Mouse (Mus musculus): Measurements from ENCODE around the gene Zfp867. TPM values are rescaled to one million over a fixed set of nuclear protein-coding genes. Genes with fewer than 3 reads are reported as not detected.

Gene Zfp867
- polyA plus RNA-seq, 1 experiment from 2014 or later: 11.0 TPM

DNA sequence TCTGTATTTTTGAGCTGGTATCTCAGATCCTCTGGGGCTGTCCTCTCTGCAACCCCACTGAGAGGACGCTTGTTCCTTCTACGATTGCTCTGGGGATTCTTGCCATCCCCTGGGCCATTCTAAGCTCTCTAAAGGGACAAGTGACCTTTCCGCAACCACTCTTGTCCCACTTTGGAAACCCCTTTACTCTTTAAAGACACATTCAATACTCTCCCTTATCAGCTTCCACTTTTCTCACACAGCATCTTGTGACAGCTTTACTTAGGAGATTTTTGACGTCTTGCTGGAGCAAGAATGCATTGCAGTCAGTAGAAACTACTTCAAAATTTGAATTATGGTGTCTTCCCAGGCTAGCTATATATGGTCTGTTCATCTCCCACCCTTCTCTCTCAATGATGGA lies 21.2 kb downstream of the Zfp867 start, which contains the start of gene Snap47:
Snap47 (minus strand) TSS at position 101 of the 400 bp plus-strand sequence.
- 81% methylated on average over 4 of the region's 4 CpGs for WGBS
- no peak for ATAC-seq (ENCODE audit: low FRiP score, low read depth)

DNA sequence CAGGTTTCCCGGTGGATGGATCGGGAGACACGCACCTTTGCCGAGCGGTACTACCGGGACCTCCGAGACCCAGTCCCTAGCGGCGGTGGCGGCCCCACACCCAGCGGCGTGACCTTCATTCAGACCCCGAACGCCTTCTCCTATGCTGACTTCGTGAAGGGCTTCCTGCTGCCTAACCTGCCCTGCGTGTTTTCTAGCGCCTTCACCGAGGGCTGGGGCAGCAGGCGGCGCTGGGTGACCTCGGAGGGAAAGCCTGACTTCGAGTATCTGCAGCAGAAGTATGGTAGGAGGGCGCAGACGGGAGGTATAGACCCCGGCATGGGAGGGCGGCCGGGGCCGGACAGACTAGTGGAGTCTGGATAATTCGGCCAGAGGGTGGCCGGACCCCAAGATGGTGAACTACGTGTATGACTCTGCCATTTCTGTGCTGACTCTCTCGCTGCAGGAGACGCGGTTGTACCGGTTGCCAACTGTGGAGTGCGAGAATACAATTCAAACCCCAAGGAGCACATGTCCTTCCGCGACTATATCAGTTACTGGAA lies 22.0 kb downstream of the Zfp867 start:
- H3K4me2 ChIP-seq (replicated peaks): peak overlapping the region; percentile 91
- no peaks in the 10 kb centered on the region for H3K9me3 ChIP-seq
- H3K9ac ChIP-seq: peak overlapping the region; percentile 88
- WGBS: 0% methylated on average over 38 of the region's 38 CpGs
- ATAC-seq (ENCODE audit: low FRiP score, low read depth): peak; percentile 76
- peak overlapping the region; percentile 84 for H3K4me3 ChIP-seq
- peak overlapping the region; percentile 87 for H3K27ac ChIP-seq
- H3K36me3 ChIP-seq: peaks cover 41% of the 10 kb centered on the region
- H3K27me3 ChIP-seq: no peaks in the 10 kb centered on the region
- peaks cover 31% of the 10 kb centered on the region for H3K4me1 ChIP-seq

More for the DNA sequence above, 21.2 kb downstream of the Zfp867 start, which contains the start of gene Snap47:
- Histone ChIP-seq H3K4me2 (replicated peaks) (peak within 1 kb of the TSS; percentile 91), H3K27ac (peak within 1 kb of the TSS; percentile 87), H3K4me1 (peaks cover 31% of the 10 kb centered on the region), H3K9ac (peak within 1 kb of the TSS; percentile 88), H3K36me3 (peaks cover 45% of the 10 kb centered on the region), H3K9me3 (no peaks in the 10 kb centered on the region), H3K4me3 (peak within 1 kb of the TSS; percentile 84), H3K27me3 (no peaks in the 10 kb centered on the region)

DNA sequence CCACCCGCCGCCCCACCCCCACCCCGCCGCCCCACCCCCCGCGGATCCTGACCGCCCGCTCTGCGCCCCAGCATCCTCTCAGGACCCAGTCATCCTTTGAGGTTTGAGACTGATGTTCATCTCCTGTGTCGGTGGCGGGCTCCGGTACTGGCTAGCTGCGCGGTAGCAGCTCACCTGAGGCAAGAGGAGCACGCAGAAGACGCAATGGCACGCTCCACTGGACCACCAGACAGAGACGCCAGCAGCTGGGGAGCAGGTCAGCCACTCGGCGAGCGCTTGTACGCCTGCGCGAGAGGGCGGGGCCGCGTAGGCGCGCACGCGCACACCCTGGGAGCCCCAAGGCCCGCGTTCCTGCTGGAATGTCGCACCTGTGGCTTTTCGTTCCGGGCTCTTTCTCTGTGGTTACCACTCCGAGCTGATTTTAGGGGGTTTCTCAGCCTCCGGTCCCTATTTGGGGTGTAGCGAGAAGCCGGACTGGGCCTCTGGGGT lies 22.5 kb downstream of the Zfp867 start, which contains the start of gene Jmjd4:
Jmjd4 (plus strand) TSS at position 305 of the 489 bp plus-strand sequence.
- peak within 1 kb of the TSS; percentile 87 for H3K27ac ChIP-seq
- peak; percentile 95 for ATAC-seq (ENCODE audit: low FRiP score, low read depth)

DNA sequence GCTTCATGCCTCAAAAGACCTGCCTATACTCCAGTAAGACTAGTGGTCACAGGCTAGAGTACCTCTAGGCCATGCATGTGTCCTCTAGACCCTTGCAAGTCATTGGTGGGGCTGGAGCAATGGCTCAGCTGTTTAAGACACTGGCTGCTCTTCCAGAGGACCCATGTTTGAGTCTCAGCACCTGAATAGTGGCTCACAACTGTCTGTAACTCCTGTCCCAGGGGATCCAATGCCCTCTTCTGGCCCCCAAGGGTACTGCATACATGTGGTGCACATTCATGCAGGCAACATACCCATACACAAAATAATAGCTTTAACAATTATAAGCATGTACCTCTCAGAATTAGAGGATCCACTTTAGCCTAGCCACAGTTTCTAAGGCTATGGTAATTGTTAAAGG lies 29.2 kb downstream of the Zfp867 start:
- Histone ChIP-seq H3K9ac (no peak overlapping the region), H3K27ac (no peak overlapping the region), H3K9me3 (no peaks in the 10 kb centered on the region), H3K36me3 (peaks cover 46% of the 10 kb centered on the region), H3K4me1 (peaks cover 4% of the 10 kb centered on the region), H3K4me3 (no peak overlapping the region), H3K4me2 (replicated peaks) (no peak overlapping the region), H3K27me3 (no peaks in the 10 kb centered on the region)
- no peak for ATAC-seq (ENCODE audit: low FRiP score, low read depth)

More for the DNA sequence above, 22.5 kb downstream of the Zfp867 start, which contains the start of gene Jmjd4:
- Histone ChIP-seq H3K27me3 (no peaks in the 10 kb centered on the region), H3K4me2 (replicated peaks) (peak within 1 kb of the TSS; percentile 91), H3K9me3 (no peaks in the 10 kb centered on the region), H3K36me3 (peaks cover 39% of the 10 kb centered on the region), H3K4me1 (peaks cover 31% of the 10 kb centered on the region), H3K4me3 (peak within 1 kb of the TSS; percentile 84), H3K9ac (peak within 1 kb of the TSS; percentile 88)
- under 1% methylated on average over 36 of the region's 40 CpGs for WGBS

DNA sequence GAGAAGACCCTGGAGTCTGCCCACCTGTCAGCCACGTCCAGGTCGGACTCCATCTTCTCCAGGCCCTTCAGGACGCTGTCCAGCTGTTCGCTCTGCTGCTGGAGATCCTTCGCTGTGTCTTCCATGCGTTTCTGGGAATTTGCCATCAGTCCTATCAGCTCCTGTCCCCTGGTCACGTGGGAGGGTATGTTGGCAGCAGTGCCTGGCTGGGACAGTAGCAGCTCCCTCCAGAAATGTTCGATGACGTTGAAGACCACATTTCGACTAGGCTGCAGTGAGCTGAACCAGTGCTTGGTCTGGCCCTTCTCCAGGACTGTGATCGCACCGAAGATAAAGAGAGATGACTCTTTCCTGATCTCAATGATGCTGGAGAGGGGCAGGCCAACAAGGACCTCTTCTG lies 34.3 kb downstream of the Zfp867 start:
- no peak for ATAC-seq (ENCODE audit: low FRiP score, low read depth)
- Histone ChIP-seq H3K36me3 (peaks cover 72% of the 10 kb centered on the region), H3K4me3 (no peak overlapping the region), H3K9ac (no peak overlapping the region), H3K27ac (no peak overlapping the region), H3K4me2 (replicated peaks) (no peak overlapping the region), H3K4me1 (0 out of 2 replicates have a peak, but pooled peaks cover 3% of the 10 kb centered on the region), H3K9me3 (peaks cover 9% of the 10 kb centered on the region), H3K27me3 (no peaks in the 10 kb centered on the region)
- WGBS: 96% methylated on average over 12 of the region's 12 CpGs

DNA sequence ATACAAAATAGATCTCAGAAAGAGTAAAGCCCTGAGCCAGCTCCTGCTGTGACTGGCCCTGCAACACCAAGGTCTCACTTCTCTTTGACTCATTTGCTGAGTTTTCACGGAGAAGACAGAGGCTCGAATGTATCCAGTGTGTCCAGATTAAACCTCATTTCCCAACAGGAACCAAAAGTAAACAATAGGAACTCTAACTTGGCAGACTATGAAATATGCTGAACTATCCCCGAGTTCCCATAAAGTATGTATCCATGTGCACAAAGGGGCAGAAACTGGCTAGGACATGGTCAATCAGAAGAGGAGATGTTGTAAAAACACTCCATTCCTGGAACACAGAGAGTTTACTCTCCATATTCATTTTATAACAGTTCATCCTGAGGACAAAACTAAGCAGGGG lies 40.0 kb downstream of the Zfp867 start:
- Histone ChIP-seq H3K9me3 (peaks cover 9% of the 10 kb centered on the region), H3K4me3 (no peak overlapping the region), H3K4me2 (replicated peaks) (no peak overlapping the region), H3K27me3 (no peaks in the 10 kb centered on the region), H3K4me1 (peaks cover 6% of the 10 kb centered on the region; the same call in 1 of the 2 replicates), H3K9ac (no peak overlapping the region), H3K27ac (no peak overlapping the region), H3K36me3 (peaks cover 80% of the 10 kb centered on the region)
- ATAC-seq (ENCODE audit: low FRiP score, low read depth): 0 out of 2 replicates have a peak, but pooled peaks have one; percentile 15
- 69% methylated on average over 3 of the region's 3 CpGs for WGBS

DNA sequence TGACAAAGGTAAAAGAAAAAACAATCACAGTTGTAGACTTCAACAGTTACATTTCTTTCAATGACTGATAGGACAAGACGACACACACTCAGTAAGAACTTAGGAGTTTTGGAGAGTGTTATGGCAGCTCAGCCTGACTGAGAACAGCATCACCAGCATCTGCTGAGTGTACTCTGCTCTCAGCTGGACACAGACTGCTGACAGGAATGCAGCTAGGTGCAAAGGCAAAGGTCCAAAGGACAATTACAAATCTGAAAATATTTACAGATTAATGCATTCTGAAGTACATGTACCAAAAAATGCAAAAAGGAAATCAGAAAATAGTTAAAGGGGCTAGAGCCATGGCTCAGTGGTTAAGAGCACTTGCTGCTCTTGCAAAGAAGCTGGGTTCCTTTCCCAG lies 42.3 kb downstream of the Zfp867 start:
- no peak overlapping the region for H3K9ac ChIP-seq
- ATAC-seq (ENCODE audit: low FRiP score, low read depth): no peak
- no peaks in the 10 kb centered on the region for H3K9me3 ChIP-seq
- 77% methylated on average over 1 of the region's 1 CpGs for WGBS
- peaks cover 17% of the 10 kb centered on the region for H3K4me1 ChIP-seq
- H3K27me3 ChIP-seq: no peaks in the 10 kb centered on the region
- no peak overlapping the region for H3K27ac ChIP-seq
- H3K4me2 ChIP-seq (replicated peaks): no peak overlapping the region
- no peak overlapping the region for H3K4me3 ChIP-seq
- H3K36me3 ChIP-seq: peaks cover 82% of the 10 kb centered on the region

DNA sequence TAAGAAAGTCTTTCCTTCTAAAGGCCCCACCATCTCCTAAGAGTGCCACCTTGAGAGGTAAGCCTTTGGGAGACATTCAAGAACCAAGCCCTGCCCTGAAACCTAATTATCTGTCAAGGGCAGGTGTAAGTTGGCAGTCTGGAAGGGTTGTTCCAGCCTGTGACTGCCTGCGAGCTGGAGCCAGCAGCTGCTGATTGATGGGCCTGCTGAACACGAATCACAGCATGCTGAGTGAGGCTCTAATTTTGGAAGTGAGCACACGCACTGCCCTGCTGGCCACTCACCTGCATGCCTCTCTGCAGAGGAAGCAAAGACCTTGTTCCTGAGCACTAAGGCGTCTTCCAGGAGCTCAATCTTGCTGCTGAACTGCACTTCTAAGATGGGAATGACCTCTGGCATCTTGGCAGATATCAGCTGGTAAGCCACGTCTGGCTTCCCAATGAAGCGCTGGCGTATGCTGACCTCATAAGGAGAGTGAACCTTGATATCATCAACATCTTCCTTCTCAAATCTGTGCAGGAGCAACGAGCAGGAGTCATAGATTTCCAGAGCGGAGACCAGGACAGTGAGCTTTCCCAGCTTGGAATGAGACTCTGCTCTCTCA lies 44.1 kb downstream of the Zfp867 start:
- H3K36me3 ChIP-seq: peaks cover 82% of the 10 kb centered on the region
- no peak overlapping the region for H3K4me3 ChIP-seq
- no peak overlapping the region for H3K4me2 ChIP-seq (replicated peaks)
- peaks cover 24% of the 10 kb centered on the region for H3K4me1 ChIP-seq
- WGBS: 88% methylated on average over 9 of the region's 9 CpGs
- ATAC-seq (ENCODE audit: low FRiP score, low read depth): no peak
- H3K27me3 ChIP-seq: no peaks in the 10 kb centered on the region
- H3K27ac ChIP-seq: no peak overlapping the region
- H3K9ac ChIP-seq: no peak overlapping the region
- H3K9me3 ChIP-seq: no peaks in the 10 kb centered on the region

DNA sequence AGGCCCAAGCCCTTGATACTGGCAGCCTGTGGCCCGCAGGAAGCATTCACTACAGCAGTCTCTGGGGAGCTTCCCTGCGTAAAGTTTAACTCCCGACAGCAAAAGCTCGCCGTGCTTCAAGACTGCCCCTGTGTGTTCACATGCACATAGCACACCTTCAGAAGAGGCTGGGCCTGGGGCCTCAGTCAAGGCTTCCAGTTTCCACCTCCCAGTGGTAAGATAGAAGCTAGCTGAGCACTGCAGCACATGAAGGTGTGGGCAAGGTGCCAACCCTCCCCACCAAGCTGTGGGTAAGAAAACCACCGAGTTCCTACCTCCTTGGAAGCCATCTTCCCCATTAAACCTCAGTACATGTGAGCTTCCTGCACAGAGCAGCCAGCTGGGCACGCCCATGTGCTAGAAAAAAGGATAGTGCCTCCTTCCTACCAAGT lies 46.6 kb downstream of the Zfp867 start:
- 43% methylated on average over 7 of the region's 7 CpGs for WGBS

DNA sequence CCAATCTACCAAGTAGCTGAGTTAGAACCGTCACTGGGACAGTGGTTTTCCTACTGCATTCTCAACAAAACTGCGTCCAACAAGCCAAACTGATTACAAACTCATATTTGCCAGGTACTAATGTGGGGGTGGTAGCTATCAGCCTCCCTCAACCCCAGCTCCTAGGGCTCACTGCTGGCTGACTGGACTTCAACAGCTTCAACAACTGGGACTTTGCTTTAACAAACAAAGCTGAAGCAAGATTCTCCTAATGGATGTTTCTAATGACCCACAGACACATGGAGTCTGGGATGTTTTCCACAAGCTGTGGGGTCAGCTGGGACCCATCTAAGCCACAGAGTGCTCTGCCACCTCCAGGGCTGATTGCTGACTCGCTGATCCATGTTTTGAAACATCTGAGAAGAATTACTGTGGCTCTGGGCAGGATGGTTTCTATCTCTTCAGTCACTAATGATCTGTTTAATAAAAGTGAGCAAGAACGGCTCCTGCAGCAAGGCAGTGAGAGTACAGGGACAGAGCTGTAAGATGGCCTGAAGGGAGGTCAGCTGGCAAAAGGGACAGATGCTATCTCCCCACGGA lies 49.2 kb downstream of the Zfp867 start:
- H3K27ac ChIP-seq: no peak overlapping the region
- no peak for ATAC-seq (ENCODE audit: low FRiP score, low read depth)
- H3K9me3 ChIP-seq: no peaks in the 10 kb centered on the region
- no peaks in the 10 kb centered on the region for H3K27me3 ChIP-seq
- peaks cover 93% of the 10 kb centered on the region for H3K36me3 ChIP-seq
- 65% methylated on average over 5 of the region's 5 CpGs for WGBS
- H3K4me1 ChIP-seq: peaks cover 36% of the 10 kb centered on the region
- no peak overlapping the region for H3K4me3 ChIP-seq
- H3K9ac ChIP-seq: no peak overlapping the region
- no peak overlapping the region for H3K4me2 ChIP-seq (replicated peaks)

More for the DNA sequence above, 46.6 kb downstream of the Zfp867 start:
- no peaks in the 10 kb centered on the region for H3K27me3 ChIP-seq
- H3K9ac ChIP-seq: no peak overlapping the region
- no peaks in the 10 kb centered on the region for H3K9me3 ChIP-seq
- peak; percentile 67 for ATAC-seq (ENCODE audit: low FRiP score, low read depth)
- peaks cover 86% of the 10 kb centered on the region for H3K36me3 ChIP-seq
- H3K27ac ChIP-seq: no peak overlapping the region
- H3K4me3 ChIP-seq: no peak overlapping the region
- H3K4me2 ChIP-seq (replicated peaks): no peak overlapping the region
- peaks cover 19% of the 10 kb centered on the region for H3K4me1 ChIP-seq

DNA sequence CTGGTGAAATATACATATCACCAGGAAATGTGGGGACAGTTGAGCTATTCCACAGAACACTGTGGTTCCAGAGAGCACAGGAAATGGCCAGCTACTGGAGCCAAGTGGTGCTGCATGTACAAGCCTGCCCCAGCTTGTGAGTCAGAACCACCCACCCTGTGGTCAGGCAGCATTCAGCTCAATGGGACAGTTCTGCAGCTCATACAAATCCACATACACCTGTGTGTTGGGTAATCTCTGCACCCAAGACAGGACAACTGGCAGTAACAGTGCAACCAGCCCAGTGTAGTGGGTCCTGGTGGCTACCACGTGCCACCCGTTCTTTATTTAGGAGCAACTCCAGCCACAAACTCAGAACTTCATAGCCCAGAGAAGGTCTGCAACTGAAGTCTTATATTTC lies 50.3 kb downstream of the Zfp867 start:
- ATAC-seq (ENCODE audit: low FRiP score, low read depth): no peak
- Histone ChIP-seq H3K4me3 (no peak overlapping the region), H3K9me3 (no peaks in the 10 kb centered on the region), H3K36me3 (peaks cover 87% of the 10 kb centered on the region), H3K4me1 (peaks cover 36% of the 10 kb centered on the region), H3K4me2 (replicated peaks) (no peak overlapping the region), H3K27me3 (no peaks in the 10 kb centered on the region), H3K27ac (no peak overlapping the region), H3K9ac (no peak overlapping the region)
- 89% methylated on average over 2 of the region's 2 CpGs for WGBS

DNA sequence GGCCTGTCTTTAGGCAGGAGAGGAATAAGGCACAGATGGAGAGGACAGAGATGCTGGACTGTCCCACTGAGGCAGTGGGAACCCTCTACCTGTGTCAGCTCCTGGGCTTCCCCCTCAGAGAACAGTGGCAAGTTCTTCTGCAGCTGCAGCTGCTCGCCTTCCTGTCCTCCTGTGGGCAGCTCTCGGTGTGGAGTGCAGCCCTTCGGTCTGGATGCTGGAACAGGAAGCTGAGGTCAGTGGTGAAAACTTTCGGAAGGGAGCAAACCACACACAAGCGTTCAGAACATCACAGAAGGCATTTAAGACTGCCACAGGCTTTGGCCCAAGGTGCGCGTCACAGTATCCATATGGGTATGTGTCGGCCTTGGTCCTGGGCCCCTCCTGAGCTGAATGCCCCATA lies 50.8 kb downstream of the Zfp867 start:
- peaks cover 87% of the 10 kb centered on the region for H3K36me3 ChIP-seq
- no peaks in the 10 kb centered on the region for H3K27me3 ChIP-seq
- no peak overlapping the region for H3K4me2 ChIP-seq (replicated peaks)
- H3K27ac ChIP-seq: no peak overlapping the region
- no peak overlapping the region for H3K4me3 ChIP-seq
- 84% methylated on average over 8 of the region's 8 CpGs for WGBS
- no peak for ATAC-seq (ENCODE audit: low FRiP score, low read depth)
- H3K9me3 ChIP-seq: no peaks in the 10 kb centered on the region
- no peak overlapping the region for H3K9ac ChIP-seq
- peaks cover 36% of the 10 kb centered on the region for H3K4me1 ChIP-seq

All from limb, embryonic 13.5 days (tissue).